Mouse (Mus musculus): ENCODE measurements around the gene Zfp839. TPM values are rescaled to one million over a fixed set of nuclear protein-coding genes. Genes with fewer than 3 reads are reported as not detected.

Zfp839 gene
- polyA plus RNA-seq, 1 experiment from 2014 or later: 5.2 TPM

DNA sequence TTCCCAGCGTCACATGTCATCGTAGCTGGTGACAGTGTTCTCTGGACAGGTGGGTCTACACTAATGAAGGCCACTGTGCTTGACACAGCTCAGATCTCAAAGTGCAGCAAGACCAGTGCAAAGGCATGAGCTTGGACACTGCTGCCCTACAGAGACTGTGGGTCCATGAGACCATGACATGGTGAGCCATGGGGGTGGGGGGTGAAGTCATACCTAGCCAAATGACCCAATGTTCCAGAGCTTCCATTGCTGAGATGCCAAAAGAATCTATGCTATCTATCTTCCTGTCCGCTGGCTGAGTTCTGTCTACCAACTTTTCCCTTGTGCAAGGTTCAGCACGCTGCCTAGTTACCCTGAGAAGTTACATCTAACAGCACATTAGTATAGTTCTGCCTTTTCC, 21.1 kb upstream of the Zfp839 start:
- no peak for TF ChIP-seq CTCF (IDR thresholded peaks at IDR 0.05; ENCODE audit: low read depth)
- Histone ChIP-seq H3K9ac (no peak overlapping the region), H3K27ac (ENCODE audit: low read depth) (no peak overlapping the region), H3K9me3 (ENCODE audit: low read depth, low read length) (no peaks in the 10 kb centered on the region), H3K4me1 (ENCODE audit: insufficient read depth) (no peaks in the 10 kb centered on the region), H3K36me3 (ENCODE audit: insufficient read depth) (no peaks in the 10 kb centered on the region), H3K4me2 (no peak overlapping the region), H3K4me3 (ENCODE audit: low read depth, low read length) (no peak overlapping the region), H3K27me3 (ENCODE audit: insufficient read depth, low read length) (no peaks in the 10 kb centered on the region)
- 87% methylated on average over 4 of the region's 4 CpGs for WGBS
- DNase-seq: no peak
- no peak for ATAC-seq (ENCODE audit: insufficient read depth)

DNA sequence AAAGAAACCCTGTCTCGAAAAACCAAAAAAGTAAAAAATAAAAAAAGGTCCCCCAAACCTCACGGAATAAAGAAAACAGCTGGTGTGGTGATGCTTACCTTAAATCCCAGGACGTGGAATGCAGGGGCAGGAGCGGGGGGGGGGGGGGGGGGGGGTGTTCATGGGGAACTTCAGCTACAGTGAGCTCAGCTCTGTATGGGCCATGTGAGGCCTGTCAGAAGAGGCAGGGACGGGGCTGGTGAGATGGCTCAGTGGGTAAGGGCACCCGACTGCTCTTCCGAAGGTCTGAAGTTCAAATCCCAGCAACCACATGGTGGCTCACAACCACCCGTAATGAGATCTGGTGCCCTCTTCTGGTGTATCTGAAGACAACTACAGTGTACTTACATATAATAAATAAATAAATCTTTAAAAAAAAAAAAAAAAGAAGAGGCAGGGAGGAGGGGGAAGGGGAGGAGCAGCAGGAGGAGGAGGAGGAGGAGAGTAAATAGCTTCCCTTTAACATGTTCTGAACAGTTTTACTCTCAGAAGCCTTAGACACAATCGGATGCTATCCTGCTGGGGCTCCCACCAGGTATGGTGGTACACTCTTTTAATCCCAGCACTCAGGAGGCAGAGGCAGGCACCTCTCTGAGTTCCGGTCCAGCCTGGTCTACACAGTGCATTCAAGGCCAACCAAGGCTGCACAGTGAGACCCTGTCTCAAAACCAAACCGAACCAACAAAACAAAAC, 19.6 kb upstream of the Zfp839 start:
- Histone ChIP-seq H3K4me2 (no peak overlapping the region), H3K27me3 (ENCODE audit: insufficient read depth, low read length) (no peaks in the 10 kb centered on the region), H3K4me3 (ENCODE audit: low read depth, low read length) (no peak overlapping the region), H3K4me1 (ENCODE audit: insufficient read depth) (no peaks in the 10 kb centered on the region), H3K27ac (ENCODE audit: low read depth) (no peak overlapping the region), H3K9me3 (ENCODE audit: low read depth, low read length) (no peaks in the 10 kb centered on the region), H3K9ac (no peak overlapping the region), H3K36me3 (ENCODE audit: insufficient read depth) (no peaks in the 10 kb centered on the region)
- WGBS: 83% methylated on average over 9 of the region's 11 CpGs
- no peak for DNase-seq
- no peak for TF ChIP-seq CTCF (IDR thresholded peaks at IDR 0.05; ENCODE audit: low read depth)
- no peak for ATAC-seq (ENCODE audit: insufficient read depth)

DNA sequence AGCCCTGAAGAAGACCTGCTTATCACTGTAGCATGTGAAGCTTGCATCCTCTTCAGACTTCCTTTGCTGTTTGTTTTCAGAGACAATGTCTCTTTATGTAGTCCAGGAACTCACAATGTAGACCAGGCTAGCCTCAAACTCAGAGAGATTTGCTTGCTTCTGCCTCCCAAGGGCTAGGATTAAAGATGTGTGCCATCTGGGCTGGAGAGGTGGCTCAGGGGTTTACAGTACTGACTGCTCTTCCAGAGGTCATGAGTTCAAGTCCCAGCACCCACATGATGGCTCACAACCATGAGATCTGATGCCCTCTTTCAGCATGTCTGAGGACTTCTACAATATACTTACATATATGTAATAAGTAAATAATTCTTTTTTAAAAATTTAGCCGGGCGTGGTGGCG, 14.9 kb upstream of the Zfp839 start:
- no peak for TF ChIP-seq CTCF (IDR thresholded peaks at IDR 0.05; ENCODE audit: low read depth)
- no peaks in the 10 kb centered on the region for H3K9me3 ChIP-seq (ENCODE audit: low read depth, low read length)
- no peak overlapping the region for H3K4me3 ChIP-seq (ENCODE audit: low read depth, low read length)
- no peak overlapping the region for H3K27ac ChIP-seq (ENCODE audit: low read depth)
- H3K4me1 ChIP-seq (ENCODE audit: insufficient read depth): no peaks in the 10 kb centered on the region
- no peak for ATAC-seq (ENCODE audit: insufficient read depth)
- no peak overlapping the region for H3K9ac ChIP-seq
- no peak overlapping the region for H3K4me2 ChIP-seq
- WGBS: 93% methylated on average over 3 of the region's 3 CpGs
- no peak for DNase-seq
- no peaks in the 10 kb centered on the region for H3K36me3 ChIP-seq (ENCODE audit: insufficient read depth)
- no peaks in the 10 kb centered on the region for H3K27me3 ChIP-seq (ENCODE audit: insufficient read depth, low read length)

DNA sequence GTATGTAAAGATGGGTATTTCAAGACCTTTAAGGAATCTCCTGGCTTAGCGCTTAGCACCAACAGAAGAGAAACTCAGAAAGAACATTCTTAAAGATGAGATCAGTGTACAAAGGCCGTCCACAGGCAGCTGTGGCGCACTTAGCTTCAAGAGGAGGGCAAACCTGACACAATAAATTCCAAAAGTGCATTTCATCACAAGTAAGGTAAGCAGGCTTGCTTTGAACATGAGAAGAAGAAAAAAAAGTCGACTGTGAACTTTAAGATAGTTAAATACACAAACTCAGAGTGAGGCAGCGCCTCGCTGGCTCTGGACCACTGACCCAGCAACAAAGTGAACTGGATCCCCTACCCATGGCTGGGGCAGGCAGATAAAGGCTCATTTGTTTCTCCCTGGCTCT, 13.3 kb upstream of the Zfp839 start:
- no peaks in the 10 kb centered on the region for H3K4me1 ChIP-seq (ENCODE audit: insufficient read depth)
- 30% methylated on average over 6 of the region's 6 CpGs for WGBS
- no peak overlapping the region for H3K4me3 ChIP-seq (ENCODE audit: low read depth, low read length)
- H3K36me3 ChIP-seq (ENCODE audit: insufficient read depth): no peaks in the 10 kb centered on the region
- 0 out of 2 replicates have a peak overlapping the region, but pooled peaks have one; percentile 39 for H3K9ac ChIP-seq
- no peaks in the 10 kb centered on the region for H3K27me3 ChIP-seq (ENCODE audit: insufficient read depth, low read length)
- no peaks in the 10 kb centered on the region for H3K9me3 ChIP-seq (ENCODE audit: low read depth, low read length)
- no peak for ATAC-seq (ENCODE audit: insufficient read depth)
- H3K4me2 ChIP-seq: no peak overlapping the region
- no peak for TF ChIP-seq CTCF (IDR thresholded peaks at IDR 0.05; ENCODE audit: low read depth)
- H3K27ac ChIP-seq (ENCODE audit: low read depth): peak overlapping the region; percentile 84
- DNase-seq: peak; percentile 27

DNA sequence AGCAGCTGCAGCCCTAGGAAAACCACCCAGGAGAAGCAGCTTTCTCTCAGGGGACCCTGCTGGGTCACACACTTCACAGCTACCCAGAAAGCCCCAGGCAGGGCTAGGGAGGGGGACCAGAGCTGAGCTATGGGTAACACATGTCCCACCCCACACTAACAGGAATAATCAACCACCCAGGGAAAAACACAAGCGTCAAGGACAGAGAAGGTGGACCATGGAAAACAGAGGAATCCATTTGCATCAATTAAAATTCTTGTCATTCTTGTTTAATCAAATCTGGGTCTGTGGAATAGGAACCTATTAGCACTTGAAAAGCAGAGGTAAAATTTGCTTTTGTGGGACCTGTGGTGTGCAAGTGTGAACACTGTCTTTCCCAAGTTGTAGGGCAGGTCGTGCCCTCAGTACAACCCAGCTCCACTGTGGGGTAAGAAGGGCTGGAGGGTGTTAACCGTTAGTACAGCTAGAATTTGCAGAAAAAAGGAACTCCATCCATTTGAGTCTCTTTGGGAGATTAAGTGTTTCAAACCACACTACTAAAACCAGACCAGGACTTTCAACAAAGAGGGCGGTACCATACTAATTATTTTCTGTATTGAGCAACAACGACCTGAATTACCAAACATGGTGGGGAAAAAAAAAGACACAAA, 12.7 kb upstream of the Zfp839 start:
- peak overlapping the region; percentile 39; the same call in 1 of the 2 replicates for H3K9ac ChIP-seq
- H3K4me1 ChIP-seq (ENCODE audit: insufficient read depth): no peaks in the 10 kb centered on the region
- 33% methylated on average over 5 of the region's 5 CpGs for WGBS
- no peaks in the 10 kb centered on the region for H3K9me3 ChIP-seq (ENCODE audit: low read depth, low read length)
- H3K27me3 ChIP-seq (ENCODE audit: insufficient read depth, low read length): no peaks in the 10 kb centered on the region
- ATAC-seq (ENCODE audit: insufficient read depth): no peak
- H3K36me3 ChIP-seq (ENCODE audit: insufficient read depth): no peaks in the 10 kb centered on the region
- H3K4me2 ChIP-seq: peak overlapping the region; percentile 20; the same call in 1 of the 2 replicates
- H3K27ac ChIP-seq (ENCODE audit: low read depth): peak overlapping the region; percentile 84
- no peak for TF ChIP-seq CTCF (IDR thresholded peaks at IDR 0.05; ENCODE audit: low read depth)
- no peak for DNase-seq
- H3K4me3 ChIP-seq (ENCODE audit: low read depth, low read length): no peak overlapping the region

DNA sequence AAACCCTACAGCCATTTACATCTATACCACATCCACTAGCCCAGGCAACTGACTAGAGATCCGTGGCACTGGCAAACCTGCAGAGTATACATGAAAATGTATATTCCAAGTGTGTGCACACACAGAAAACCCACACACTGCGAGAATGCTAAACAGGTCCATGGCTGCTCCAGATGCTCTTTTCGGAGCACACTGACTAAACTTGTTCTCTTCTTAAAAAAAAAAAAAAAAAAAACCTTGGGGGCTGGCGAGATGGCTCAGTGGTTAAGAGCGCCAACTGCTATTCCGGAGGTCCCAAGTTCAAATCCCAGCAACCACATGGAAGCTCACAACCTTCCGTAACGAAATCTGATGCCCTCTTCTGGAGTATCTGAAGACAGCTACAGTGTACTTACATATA, 12.2 kb upstream of the Zfp839 start:
- Histone ChIP-seq H3K4me1 (ENCODE audit: insufficient read depth) (no peaks in the 10 kb centered on the region), H3K9me3 (ENCODE audit: low read depth, low read length) (no peaks in the 10 kb centered on the region), H3K27ac (ENCODE audit: low read depth) (no peak overlapping the region), H3K27me3 (ENCODE audit: insufficient read depth, low read length) (no peaks in the 10 kb centered on the region), H3K9ac (no peak overlapping the region), H3K4me3 (ENCODE audit: low read depth, low read length) (no peak overlapping the region), H3K4me2 (no peak overlapping the region), H3K36me3 (ENCODE audit: insufficient read depth) (no peaks in the 10 kb centered on the region)
- ATAC-seq (ENCODE audit: insufficient read depth) (no peak), DNase-seq (no peak)
- 86% methylated on average over 8 of the region's 8 CpGs for WGBS
- no peak for TF ChIP-seq CTCF (IDR thresholded peaks at IDR 0.05; ENCODE audit: low read depth)

DNA sequence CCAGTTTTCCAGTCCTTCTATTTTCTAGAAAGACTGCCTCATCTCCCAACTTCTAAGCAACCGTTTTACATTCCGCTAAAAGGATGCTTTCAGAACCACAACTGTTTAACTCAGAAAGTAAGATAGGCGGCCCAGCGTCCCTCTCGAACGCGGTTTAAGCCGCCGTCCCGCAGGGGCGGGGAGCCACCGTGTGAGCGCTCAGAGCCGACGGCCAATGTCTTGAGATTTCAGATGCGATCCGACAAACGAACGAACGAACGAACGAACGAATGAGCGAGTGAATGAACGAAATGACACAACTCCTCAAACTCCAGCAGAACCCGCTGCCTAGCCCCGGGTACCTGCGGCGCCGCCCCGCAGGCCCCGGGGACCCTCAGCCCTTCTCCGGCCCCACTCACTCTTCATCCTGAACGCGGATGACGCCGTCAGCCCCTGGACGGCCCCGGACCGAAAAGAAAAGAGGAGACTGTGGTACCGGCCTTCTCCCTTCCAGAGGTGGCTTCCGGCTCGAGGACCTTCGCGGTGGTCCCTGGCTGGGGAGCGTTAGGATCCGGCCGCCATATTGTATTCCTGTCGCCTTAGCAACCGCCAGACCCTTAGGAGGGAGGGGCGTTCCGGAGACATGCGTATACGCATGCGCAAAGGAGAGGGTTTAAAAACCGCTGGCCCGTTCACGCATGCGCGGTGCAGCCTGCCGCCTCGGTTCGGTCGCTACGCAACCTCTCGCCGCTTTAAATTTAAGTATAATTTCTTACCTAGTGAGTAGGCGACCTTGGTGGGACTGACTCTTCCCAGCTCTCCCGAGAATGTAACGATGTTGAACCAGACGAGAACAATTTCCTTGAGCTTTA, 9.5 kb upstream of the Zfp839 start, which contains the start of gene Mok:
TSS of gene Mok (minus strand) at position 592 of the 851 bp plus-strand sequence.
- TF ChIP-seq CTCF (IDR thresholded peaks at IDR 0.05; ENCODE audit: low read depth): no peak
- H3K27ac ChIP-seq (ENCODE audit: low read depth): no peak within 1 kb of the TSS

More for the DNA sequence above, 9.5 kb upstream of the Zfp839 start, which contains the start of gene Mok:
- Histone ChIP-seq H3K4me2 (peak within 1 kb of the TSS; percentile 63), H3K4me1 (ENCODE audit: insufficient read depth) (no peaks in the 10 kb centered on the region), H3K9ac (peak within 1 kb of the TSS; percentile 41), H3K4me3 (ENCODE audit: low read depth, low read length) (peak within 1 kb of the TSS; percentile 72), H3K27me3 (ENCODE audit: insufficient read depth, low read length) (no peaks in the 10 kb centered on the region), H3K36me3 (ENCODE audit: insufficient read depth) (no peaks in the 10 kb centered on the region), H3K9me3 (ENCODE audit: low read depth, low read length) (no peaks in the 10 kb centered on the region)
- ATAC-seq (ENCODE audit: insufficient read depth) (peak; percentile 42), DNase-seq (peak; percentile 99)
- under 1% methylated on average over 71 of the region's 71 CpGs for WGBS
